Mouse (Mus musculus): ENCODE measurements around the gene Rimkla. TPM values are rescaled to one million over a fixed set of nuclear protein-coding genes. Genes with fewer than 3 reads are reported as not detected.

Rimkla gene
- total and polyA plus RNA-seq, 3 experiments = not detected

DNA sequence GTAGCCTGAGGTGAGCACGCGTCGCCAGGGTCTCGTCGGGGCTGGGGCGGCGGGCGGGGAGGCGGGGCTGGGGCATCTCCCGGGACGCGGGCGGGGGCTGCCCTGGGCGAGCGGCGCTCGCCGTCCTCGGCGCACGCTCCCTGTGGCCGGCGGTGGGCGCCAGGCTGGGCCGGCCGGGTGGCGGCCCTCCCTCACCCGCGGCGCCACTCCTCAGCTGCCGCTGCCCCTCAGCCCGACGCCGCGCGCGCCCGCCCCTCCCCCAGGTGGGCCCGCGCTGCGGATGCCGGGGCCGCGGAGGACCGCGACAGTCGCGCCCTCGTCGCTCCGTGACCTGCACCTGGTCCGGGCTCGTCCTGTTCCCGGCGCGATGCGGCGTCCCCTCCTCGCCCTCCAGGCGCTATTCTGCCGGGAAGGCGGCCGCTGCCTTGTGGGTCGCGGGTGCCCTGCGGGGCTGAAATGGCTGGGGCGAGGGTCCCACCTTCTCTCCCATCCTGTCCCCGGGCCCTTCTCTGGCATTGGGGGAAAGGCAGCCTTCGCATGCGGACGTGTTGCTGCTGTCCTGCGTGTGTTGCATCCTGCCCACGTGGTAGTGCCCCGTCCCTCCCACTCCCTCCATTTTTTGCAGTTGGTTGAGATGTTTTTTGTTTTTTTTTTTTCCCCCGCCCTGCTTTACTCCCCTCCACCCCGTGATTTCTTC lies 47.6 kb upstream of the Rimkla start (continued):
- peak; percentile 67; the same call in 1 of the 2 replicates for TF ChIP-seq ZNF384 (IDR thresholded peaks at IDR 0.05; ENCODE audit: low read depth, low read length)
- TF ChIP-seq NELFE (IDR thresholded peaks at IDR 0.05; ENCODE audit: low read depth, low read length) = no peak
- TF ChIP-seq ZMIZ1 (IDR thresholded peaks at IDR 0.05; ENCODE audit: low read depth, low read length) = no peak

DNA sequence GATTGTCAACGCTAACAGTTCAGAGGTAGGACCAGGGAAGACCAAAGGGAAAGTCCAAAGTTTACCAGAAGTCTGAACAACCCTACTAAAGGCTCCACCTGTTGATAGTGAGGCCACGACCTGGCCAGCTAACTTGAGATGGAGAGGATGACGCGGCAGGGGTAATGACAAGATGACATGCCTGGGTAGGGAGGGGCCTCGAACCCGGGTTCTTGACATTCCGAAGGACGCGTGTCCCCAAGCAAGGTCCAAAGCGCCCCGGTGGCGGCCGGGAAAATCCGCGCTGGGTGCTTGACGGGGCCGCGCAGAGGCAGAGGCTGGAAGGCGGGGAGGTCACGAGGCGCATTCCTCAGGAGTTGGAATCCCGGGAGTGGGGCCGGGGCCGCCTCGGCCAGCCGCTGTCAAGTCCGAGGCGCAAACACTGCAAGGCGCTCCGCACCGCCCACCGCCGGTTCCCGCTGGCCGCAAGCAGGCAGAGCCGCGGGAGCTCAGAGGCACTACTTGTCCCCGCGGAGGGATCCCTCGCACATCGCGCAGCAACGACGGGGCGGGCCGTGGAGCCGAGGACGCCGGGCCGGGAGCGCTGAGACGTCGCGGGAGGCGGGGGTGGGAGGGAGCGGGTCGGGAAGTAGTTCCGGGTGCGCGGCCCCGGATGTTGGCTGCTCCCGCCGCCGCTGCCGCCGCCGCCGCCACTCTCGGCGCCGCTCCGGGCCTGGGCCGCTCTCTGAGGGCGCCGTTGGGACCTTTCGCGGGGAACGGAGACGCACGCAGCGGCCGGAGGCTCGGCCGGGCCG lies 46.8 kb upstream of the Rimkla start, which contains the start of gene Frg2f1:
Gene Frg2f1, minus strand, starts transcription at position 499 of the 794 bp plus-strand sequence.
- DNase-seq (ENCODE audit: low read depth, low spot score) = peak; percentile 95
- Histone ChIP-seq H3K27ac (ENCODE audit: control insufficient read depth, low read depth, low read length) (peak within 1 kb of the TSS; percentile 69), H3K4me1 (ENCODE audit: control insufficient read depth in 1 of 2, insufficient read depth in 2 of 2, low read length in 2 of 2) (peaks cover 14 to 15% of the 10 kb centered on the region in 2 experiments)
- TF ChIP-seq NELFE (IDR thresholded peaks at IDR 0.05; ENCODE audit: low read depth, low read length) (peak; percentile 45; the same call in 1 of the 2 replicates), MYC (IDR thresholded peaks at IDR 0.05; ENCODE audit: low read depth, low read length) (0 out of 2 replicates have a peak, but pooled peaks have one; percentile 23), MAFK (IDR thresholded peaks at IDR 0.05; ENCODE audit: borderline replicate concordance, low read depth, low read length) (no peak), SIN3A (IDR thresholded peaks at IDR 0.05; ENCODE audit: low read length) (peak; percentile 85), BHLHE40 (IDR thresholded peaks at IDR 0.05; ENCODE audit: borderline replicate concordance, low read depth, low read length) (no peak), ELF1 (IDR thresholded peaks at IDR 0.05; ENCODE audit: low read depth, low read length) (peak; percentile 74), MYB (IDR thresholded peaks at IDR 0.05; ENCODE audit: low read depth, low read length) (no peak), ZMIZ1 (IDR thresholded peaks at IDR 0.05; ENCODE audit: low read depth, low read length) (peak; percentile 71; the same call in 1 of the 2 replicates), JUND (IDR thresholded peaks at IDR 0.05; ENCODE audit: low read depth, low read length) (no peak), CHD1 (IDR thresholded peaks at IDR 0.05; ENCODE audit: low read depth, low read length) (0 out of 2 replicates have a peak, but pooled peaks have one; percentile 48), ETS1 (IDR thresholded peaks at IDR 0.05; ENCODE audit: low read depth, low read length) (peak; percentile 63), TBP (IDR thresholded peaks at IDR 0.05; ENCODE audit: low read depth, low read length) (no peak), POLR2A (IDR thresholded peaks at IDR 0.05; ENCODE audit: control insufficient read depth in 1 of 2, insufficient read depth in 1 of 2, low read depth in 1 of 2, low read length in 2 of 2, poor library complexity in 1 of 2) (peak; percentile 55 to 68; a peak in 2 of 4 replicates), HCFC1 (IDR thresholded peaks at IDR 0.05; ENCODE audit: low read depth, low read length) (peak; percentile 84), CHD2 (IDR thresholded peaks at IDR 0.05; ENCODE audit: low read length) (no peak; the same call in 1 of the 2 replicates), TAL1 (IDR thresholded peaks at IDR 0.05; ENCODE audit: low read length) (no peak), RAD21 (IDR thresholded peaks at IDR 0.05; ENCODE audit: low read depth, low read length) (no peak), MXI1 (IDR thresholded peaks at IDR 0.05; ENCODE audit: low read depth, low read length) (peak; percentile 73), E2F4 (IDR thresholded peaks at IDR 0.05; ENCODE audit: borderline replicate concordance, low read depth, low read length) (no peak), RCOR1 (IDR thresholded peaks at IDR 0.05; ENCODE audit: low read depth, low read length) (peak; percentile 39), KAT2A (conservative IDR thresholded peaks at IDR 0.05; ENCODE audit: low read depth, low read length) (peak; percentile 75), MEF2A (IDR thresholded peaks at IDR 0.05; ENCODE audit: extremely low read depth, insufficient replicate concordance, low read depth, low read length, poor library complexity, severe bottlenecking) (peak; percentile 36; the same call in 1 of the 2 replicates), ZNF384 (IDR thresholded peaks at IDR 0.05; ENCODE audit: low read depth, low read length) (no peak), MAZ (IDR thresholded peaks at IDR 0.05; ENCODE audit: low read depth, low read length) (peak; percentile 98), POLR2AphosphoS2 (IDR thresholded peaks at IDR 0.05; ENCODE audit: low read length) (no peak), POLR2AphosphoS5 (IDR thresholded peaks at IDR 0.05; ENCODE audit: borderline replicate concordance, low read depth, low read length) (no peak), NRF1 (IDR thresholded peaks at IDR 0.05; ENCODE audit: insufficient read depth, low read depth, low read length, poor library complexity, severe bottlenecking) (peak; percentile 35; the same call in 1 of the 2 replicates), TCF12 (IDR thresholded peaks at IDR 0.05; ENCODE audit: low read depth, low read length) (peak; percentile 62; the same call in 1 of the 2 replicates), UBTF (IDR thresholded peaks at IDR 0.05; ENCODE audit: borderline replicate concordance, insufficient read depth, low read depth, low read length) (no peak), EP300 (IDR thresholded peaks at IDR 0.05; ENCODE audit: low read depth in 1 of 2, low read length in 2 of 2) (no peak), GABPA (IDR thresholded peaks at IDR 0.05; ENCODE audit: low read depth, low read length) (0 out of 2 replicates have a peak, but pooled peaks have one; percentile 33)

More for the DNA sequence above, 46.8 kb upstream of the Rimkla start, which contains the start of gene Frg2f1:
- Histone ChIP-seq H3K27me3 (ENCODE audit: control insufficient read depth in 1 of 2, insufficient read depth in 2 of 2, low read length in 2 of 2) (no peaks in the 10 kb centered on the region), H3K4me3 (ENCODE audit: control insufficient read depth in 1 of 2, insufficient read depth in 1 of 2, low read depth in 2 of 2, low read length in 2 of 2) (peak within 1 kb of the TSS; percentile 95), H3K9ac (ENCODE audit: control insufficient read depth, low read depth, low read length, poor library complexity, severe bottlenecking) (peak within 1 kb of the TSS; percentile 97), H3K9me3 (replicated peaks; ENCODE audit: insufficient read depth, low read length) (no peaks in the 10 kb centered on the region), H3K79me2 (ENCODE audit: control insufficient read depth, insufficient read depth, low read length, poor library complexity) (peaks cover 38% of the 10 kb centered on the region), H3K36me3 (ENCODE audit: control insufficient read depth in 1 of 2, insufficient read depth in 2 of 2, low read length in 2 of 2) (peaks cover 0 to 24% of the 10 kb centered on the region in 2 experiments; a peak in 3 of 4 replicates)

All from MEL (cell line).